Mouse (Mus musculus) liver, adult 2 months (tissue): ENCODE data around the gene Zcchc8.

Experiments
- CTCF ChIP-seq: fragments of 200-500 bp; IDR thresholded peaks from 2 replicates; pipeline ENCODE4 v1.5.1; 2011; ENCODE audit warnings: low read depth, low read length, control low read depth
- POLR2A ChIP-seq: fragments of 200-500 bp; IDR thresholded peaks from 2 replicates; pipeline ENCODE4 v1.6.1; 2011; ENCODE audit warnings: low read length, control low read depth; ENCODE audit not compliant: insufficient read depth; ENCODE audit errors: extremely low read depth

GRCm38 (mm10) chr5:123720328-123721311 lies at the start of gene Zcchc8:
- TF ChIP-seq POLR2A (peak; percentile 79), CTCF (no peak)
